Mouse (Mus musculus) hindbrain, postnatal 0 days (tissue): ENCODE measurements around the gene Slc35f1. TPM values are rescaled to one million over a fixed set of nuclear protein-coding genes. Genes with fewer than 3 reads are reported as not detected.

Source experiments
- ATAC-seq: fragments of 200-750 bp; cut with Nextera tagmentation; 2 replicates; pipeline ENCODE4 v1.8.0; 2017; ENCODE audit warnings: mild to moderate bottlenecking, moderate TSS enrichment, moderate library complexity
- DNase-seq: peaks from one replicate; pipeline ENCODE4 v3.0.0-alpha.2; 2015; ENCODE audit warnings: low spot score
- H3K27ac ChIP-seq: fragments of 300-500 bp; sonication (generic); 2 replicates; pipeline ENCODE4 v1.5.1; 2014; ENCODE audit warnings: mild to moderate bottlenecking
- H3K27me3 ChIP-seq: fragments of 300-500 bp; sonication (generic); 2 replicates; pipeline ENCODE4 v1.6.1; 2014; ENCODE audit warnings: low read length, mixed read lengths; ENCODE audit not compliant: insufficient read depth
- H3K36me3 ChIP-seq: fragments of 300-500 bp; sonication (generic); 2 replicates; pipeline ENCODE4 v1.6.1; 2014; ENCODE audit warnings: low read length, mixed read lengths; ENCODE audit not compliant: insufficient read depth
- H3K4me1 ChIP-seq: fragments of 300-500 bp; sonication (generic); 2 replicates; pipeline ENCODE4 v1.6.1; 2014; ENCODE audit warnings: antibody characterized with exemption, low read length, mixed read lengths; ENCODE audit not compliant: insufficient read depth
- H3K4me2 ChIP-seq: fragments of 300-500 bp; sonication (generic); 2 replicates; pipeline ENCODE4 v1.6.1; 2014; ENCODE audit warnings: low read depth, mild to moderate bottlenecking, low read length, moderate library complexity, mixed read lengths
- H3K4me3 ChIP-seq: fragments of 300-500 bp; sonication (generic); 2 replicates; pipeline ENCODE4 v1.5.1; 2014; ENCODE audit warnings: low read length
- H3K9ac ChIP-seq: fragments of 300-500 bp; sonication (generic); replicated peaks from 2 replicates; pipeline ENCODE4 v1.6.1; 2014; ENCODE audit warnings: mild to moderate bottlenecking, low read length, moderate library complexity, mixed read lengths
- H3K9me3 ChIP-seq: fragments of 300-500 bp; sonication (generic); 2 replicates; pipeline ENCODE4 v1.6.1; 2016; ENCODE audit warnings: low read length, mixed read lengths
- CTCF ChIP-seq: IDR thresholded peaks from 2 replicates; pipeline ENCODE4 v1.5.1; 2016; ENCODE audit warnings: antibody characterized with exemption, control low read depth, low read depth
- WGBS: fragments of 180-500 bp; shearing (Covaris S2); extraction: QIAGEN DNeasy Blood & Tissue Kit; methylation state at CpG from one replicate; pipeline ENCODE4 v1.1.7; 2014; 5-methylcytosine and 5-hydroxymethylcytosine counted together
- polyA plus RNA-seq: library from polyadenylated mRNA; unstranded; fragments of >200 nt; fragmentation: Nextera tagmentation; extraction: Ambion mirVana; gene quantifications from 2 replicates; pipeline ENCODE4 v1.2.1, GENCODE M21; 2015
- total RNA-seq: library from RNA; depleted of rRNA; stranded (reverse); fragments of >200 nt; gene quantifications from 2 replicates; pipeline ENCODE4 v1.2.3, GENCODE M21; 2014

The Slc35f1 gene
- total and polyA plus RNA-seq, 2 experiments from 2014 or later: 31.7 to 83.3 TPM

DNA sequence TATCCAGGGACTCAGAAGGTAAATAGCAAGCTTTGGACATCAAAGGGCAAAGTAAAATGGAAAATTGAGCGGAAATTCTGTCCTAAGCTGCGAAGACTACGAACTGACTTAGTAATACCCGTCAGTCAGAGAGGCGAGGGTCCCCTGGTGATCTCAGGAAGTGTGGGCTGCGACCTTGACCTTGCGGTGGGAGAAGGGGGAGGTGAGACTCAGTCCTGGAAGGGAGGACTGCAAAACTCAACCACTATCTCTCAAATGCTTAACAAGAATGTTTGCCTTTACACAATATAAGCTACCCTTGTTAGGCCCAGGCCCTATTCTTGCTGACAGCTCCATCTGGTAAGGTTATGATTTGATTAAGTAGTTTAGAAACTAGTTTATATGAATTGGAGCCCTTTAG lies 466.0 kb downstream of the Slc35f1 start:
- H3K4me2 ChIP-seq: no peak overlapping the region
- no peaks in the 10 kb centered on the region for H3K4me1 ChIP-seq
- no peak overlapping the region for H3K4me3 ChIP-seq
- no peaks in the 10 kb centered on the region for H3K36me3 ChIP-seq
- no peaks in the 10 kb centered on the region for H3K9me3 ChIP-seq
- no peak for DNase-seq
- no peaks in the 10 kb centered on the region for H3K27me3 ChIP-seq
- TF ChIP-seq CTCF: no peak
- no peak overlapping the region for H3K9ac ChIP-seq
- 59% methylated on average over 7 of the region's 7 CpGs for WGBS
- no peak for ATAC-seq
- no peak overlapping the region for H3K27ac ChIP-seq

DNA sequence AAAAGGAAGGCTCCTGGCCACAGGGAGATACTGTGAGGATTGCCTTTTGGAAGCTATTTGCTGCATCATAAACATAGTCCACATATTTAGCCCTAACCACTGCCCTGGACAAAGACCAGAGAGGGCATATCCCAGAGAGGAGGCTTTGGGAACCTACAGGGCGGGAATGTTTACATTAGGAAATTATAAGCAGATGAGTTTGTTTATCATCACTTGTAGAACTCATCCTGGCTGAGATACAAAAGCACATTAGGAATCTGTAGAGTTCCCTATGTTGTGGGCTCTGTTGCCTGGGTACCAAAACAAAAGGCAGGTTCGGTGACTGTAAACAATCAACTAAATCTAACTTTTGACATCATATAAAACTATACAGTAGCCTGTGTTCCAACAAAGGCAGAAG lies 467.4 kb downstream of the Slc35f1 start:
- Histone ChIP-seq H3K9me3 (no peaks in the 10 kb centered on the region), H3K4me2 (no peak overlapping the region), H3K27me3 (no peaks in the 10 kb centered on the region), H3K36me3 (no peaks in the 10 kb centered on the region), H3K27ac (no peak overlapping the region), H3K9ac (no peak overlapping the region), H3K4me3 (no peak overlapping the region), H3K4me1 (no peaks in the 10 kb centered on the region)
- ATAC-seq (no peak), DNase-seq (no peak)
- TF ChIP-seq CTCF: no peak
- 79% methylated on average over 2 of the region's 2 CpGs for WGBS
